Mouse (Mus musculus): ENCODE data around the gene Treml4.
"Not testable (repeated sequence)": the region's sequence is repeated elsewhere in the genome, so short reads cannot be mapped to it uniquely, and the experiment has no call there.

The Treml4 gene

GRCm38 (mm10) chr17:48274885-48275284 lies 10.8 kb downstream of the Treml4 start:
- peak; percentile 49 for DNase-seq (ENCODE audit: low spot score)

- no peak for DNase-seq (ENCODE audit: low spot score)
Measured at GRCm38 (mm10) chr17:48275736-48276135, 11.6 kb downstream of the Treml4 start.

GRCm38 (mm10) chr17:48278381-48278780 lies 14.3 kb downstream of the Treml4 start:
- DNase-seq (ENCODE audit: low spot score) = no peak

- DNase-seq (ENCODE audit: low spot score) = no peak
Measured at GRCm38 (mm10) chr17:48279002-48279401, 14.9 kb downstream of the Treml4 start.

GRCm38 (mm10) chr17:48280943-48281738 lies 17.0 kb downstream of the Treml4 start:
- DNase-seq (ENCODE audit: low spot score) = no peak

GRCm38 (mm10) chr17:48281739-48282085 lies 17.6 kb downstream of the Treml4 start:
- no peak for DNase-seq (ENCODE audit: low spot score)

GRCm38 (mm10) chr17:48286765-48287164 lies 22.7 kb downstream of the Treml4 start:
- DNase-seq (ENCODE audit: low spot score) = no peak

- DNase-seq (ENCODE audit: low spot score) = no peak
Measured at GRCm38 (mm10) chr17:48287276-48287675, 23.2 kb downstream of the Treml4 start.

- no peak for DNase-seq (ENCODE audit: low spot score)
Measured at GRCm38 (mm10) chr17:48293500-48294194, 29.6 kb downstream of the Treml4 start.

GRCm38 (mm10) chr17:48299203-48299602 lies 35.1 kb downstream of the Treml4 start, which contains the start of gene Treml2:
Gene Treml2 (plus strand): TSS chr17:48299498.
- no peak for DNase-seq (ENCODE audit: low spot score)

GRCm38 (mm10) chr17:48299756-48300155 lies 35.7 kb downstream of the Treml4 start:
- DNase-seq (ENCODE audit: low spot score) = no peak

GRCm38 (mm10) chr17:48300199-48300598 lies 36.1 kb downstream of the Treml4 start:
- no peak for DNase-seq (ENCODE audit: low spot score)

GRCm38 (mm10) chr17:48300861-48301260 lies 36.8 kb downstream of the Treml4 start:
- no peak for DNase-seq (ENCODE audit: low spot score)

- no peak for DNase-seq (ENCODE audit: low spot score)
Measured at GRCm38 (mm10) chr17:48301792-48302191, 37.7 kb downstream of the Treml4 start.

GRCm38 (mm10) chr17:48312124-48312523 lies 48.0 kb downstream of the Treml4 start:
- no peak for DNase-seq (ENCODE audit: low spot score)

GRCm38 (mm10) chr17:48315905-48316579 lies 51.9 kb downstream of the Treml4 start, which contains the start of gene B430306N03Rik:
Gene B430306N03Rik (plus strand): TSS chr17:48316141.
- DNase-seq (ENCODE audit: low spot score) = not testable (repeated sequence)

GRCm38 (mm10) chr17:48318686-48319085 lies 54.6 kb downstream of the Treml4 start:
- no peak for DNase-seq (ENCODE audit: low spot score)

GRCm38 (mm10) chr17:48321279-48321678 lies 57.2 kb downstream of the Treml4 start:
- no peak for DNase-seq (ENCODE audit: low spot score)

- DNase-seq (ENCODE audit: low spot score) = no peak
Measured at GRCm38 (mm10) chr17:48323236-48323635, 59.1 kb downstream of the Treml4 start.

- DNase-seq (ENCODE audit: low spot score) = no peak
Measured at GRCm38 (mm10) chr17:48324258-48324657, 60.2 kb downstream of the Treml4 start.

All from MN1 (cell line).